Mouse (Mus musculus): Measurements from ENCODE around the gene Itgb5. TPM values are rescaled to one million over a fixed set of nuclear protein-coding genes. Genes with fewer than 3 reads are reported as not detected.

Itgb5 gene
- polyA plus RNA-seq (2017; shearing (Covaris generic)) = 5.9 TPM

GRCm38 (mm10) chr16:33829301-33829831, at the start of gene Itgb5:
Itgb5 (plus strand) TSS chr16:33829665.

GRCm38 (mm10) chr16:33793846-33794791, 35.3 kb upstream of the Itgb5 start, which contains the start of gene Muc13:
Muc13 (plus strand) TSS chr16:33794037.

GRCm38 (mm10) chr16:33966538-33967282, 137.2 kb downstream of the Itgb5 start, which contains the start of gene Umps:
Umps (minus strand) TSS chr16:33967038.

Other genes starting within 250 kb of the Itgb5 start
- gene Heg1, start 145.3 kb upstream of the Itgb5 start, polyA plus RNA-seq (2017; shearing (Covaris generic)) = 41.2 TPM
- gene Muc13, start 35.6 kb upstream of the Itgb5 start, polyA plus RNA-seq (2017; shearing (Covaris generic)) = 0.21 TPM
- 16.6 TPM for gene Umps, start 137.4 kb downstream of the Itgb5 start, polyA plus RNA-seq (2017; shearing (Covaris generic))

Data from effector memory CD4-positive, alpha-beta T cell, adult 7 months (primary cell).